Mouse (Mus musculus) forebrain, embryonic 11.5 days (tissue): ENCODE results near the gene Rgs7. TPM values are rescaled to one million over a fixed set of nuclear protein-coding genes. Genes with fewer than 3 reads are reported as not detected.

Experiments used
- ATAC-seq: fragments of 200-750 bp; cut with Nextera tagmentation; replicated peaks from 2 replicates; pipeline ENCODE4 v1.8.0; 2017; ENCODE audit warnings: moderate TSS enrichment; ENCODE audit not compliant: low FRiP score
- DNase-seq: peaks from one replicate; pipeline ENCODE4 v3.0.0-alpha.2; 2017; ENCODE audit warnings: low spot score
- H3K27ac ChIP-seq: fragments of 300-500 bp; sonication (generic); 2 replicates; pipeline ENCODE4 v1.5.1; 2014; ENCODE audit warnings: low read depth, low read length
- H3K27me3 ChIP-seq: fragments of 300-500 bp; sonication (generic); 2 replicates; pipeline ENCODE4 v1.6.1; 2014; ENCODE audit warnings: mild to moderate bottlenecking, low read length, mixed read lengths; ENCODE audit not compliant: control insufficient read depth, insufficient read depth
- H3K36me3 ChIP-seq: fragments of 300-500 bp; sonication (generic); 2 replicates; pipeline ENCODE4 v1.6.1; 2014; ENCODE audit warnings: mild to moderate bottlenecking, low read length, moderate library complexity, mixed read lengths; ENCODE audit not compliant: control insufficient read depth, insufficient read depth
- H3K4me1 ChIP-seq: fragments of 300-500 bp; sonication (generic); replicated peaks from 2 replicates; pipeline ENCODE4 v1.6.1; 2014; ENCODE audit warnings: low read length, mixed read lengths; ENCODE audit not compliant: control insufficient read depth, insufficient read depth
- H3K4me2 ChIP-seq: fragments of 300-500 bp; sonication (generic); 2 replicates; pipeline ENCODE4 v1.6.1; 2014; ENCODE audit warnings: low read depth, mild to moderate bottlenecking, low read length, moderate library complexity, mixed read lengths; ENCODE audit not compliant: severe bottlenecking
- H3K4me3 ChIP-seq: fragments of 300-500 bp; sonication (generic); 2 replicates; pipeline ENCODE4 v1.5.1; 2014; ENCODE audit warnings: low read depth, low read length
- H3K9ac ChIP-seq: fragments of 300-500 bp; sonication (generic); 2 replicates; pipeline ENCODE4 v1.6.1; 2014; ENCODE audit warnings: low read length
- H3K9me3 ChIP-seq: fragments of 300-500 bp; sonication (generic); 2 replicates; pipeline ENCODE4 v1.6.1; 2016; ENCODE audit warnings: low read length, mixed read lengths; ENCODE audit not compliant: control insufficient read depth
- WGBS: fragments of 180-500 bp; shearing (Covaris S2); extraction: QIAGEN DNeasy Blood & Tissue Kit; methylation state at CpG from one replicate; pipeline ENCODE4 v1.1.7; 2014; 5-methylcytosine and 5-hydroxymethylcytosine counted together
- polyA plus RNA-seq: library from polyadenylated mRNA; unstranded; fragments of >200 nt; fragmentation: Nextera tagmentation; extraction: Ambion mirVana; gene quantifications from 2 replicates; pipeline ENCODE4 v1.2.1, GENCODE M21; 2014

Rgs7 gene
- polyA plus RNA-seq, 1 experiment from 2014 or later: 5.7 TPM

GRCm38 (mm10) chr1:175448017-175448416 lies 44.3 kb downstream of the Rgs7 start:
- no peak for ATAC-seq

GRCm38 (mm10) chr1:175442939-175443338 lies 49.4 kb downstream of the Rgs7 start:
- DNase-seq (no peak), ATAC-seq (no peak)
- H3K9me3 ChIP-seq: no peaks in the 10 kb centered on the region
- no peak overlapping the region for H3K4me2 ChIP-seq
- no peaks in the 10 kb centered on the region for H3K4me1 ChIP-seq
- 97% methylated on average over 1 of the region's 1 CpGs for WGBS
- no peak overlapping the region for H3K4me3 ChIP-seq
- H3K36me3 ChIP-seq: no peaks in the 10 kb centered on the region
- no peak overlapping the region for H3K9ac ChIP-seq
- no peaks in the 10 kb centered on the region for H3K27me3 ChIP-seq
- no peak overlapping the region for H3K27ac ChIP-seq

More at GRCm38 (mm10) chr1:175448017-175448416, 44.3 kb downstream of the Rgs7 start:
- no peaks in the 10 kb centered on the region for H3K36me3 ChIP-seq
- H3K27ac ChIP-seq: no peak overlapping the region
- no peaks in the 10 kb centered on the region for H3K27me3 ChIP-seq
- no peaks in the 10 kb centered on the region for H3K4me1 ChIP-seq
- 55% methylated on average over 5 of the region's 5 CpGs for WGBS
- no peaks in the 10 kb centered on the region for H3K9me3 ChIP-seq
- H3K9ac ChIP-seq: no peak overlapping the region
- DNase-seq: no peak
- H3K4me2 ChIP-seq: no peak overlapping the region
- H3K4me3 ChIP-seq: no peak overlapping the region

- DNase-seq: no peak
- no peak overlapping the region for H3K27ac ChIP-seq
- no peak overlapping the region for H3K4me2 ChIP-seq
- no peaks in the 10 kb centered on the region for H3K36me3 ChIP-seq
- no peak overlapping the region for H3K4me3 ChIP-seq
- no peaks in the 10 kb centered on the region for H3K9me3 ChIP-seq
- H3K27me3 ChIP-seq: no peaks in the 10 kb centered on the region
- no peak overlapping the region for H3K9ac ChIP-seq
- 90% methylated on average over 6 of the region's 6 CpGs for WGBS
- no peak for ATAC-seq
- no peaks in the 10 kb centered on the region for H3K4me1 ChIP-seq
These were observed 50.3 kb downstream of the Rgs7 start for GRCm38 (mm10) chr1:175442025-175442424.

GRCm38 (mm10) chr1:175433622-175434204 lies 58.6 kb downstream of the Rgs7 start:
- Histone ChIP-seq H3K9me3 (no peaks in the 10 kb centered on the region), H3K27ac (no peak overlapping the region), H3K4me1 (no peaks in the 10 kb centered on the region), H3K4me3 (no peak overlapping the region), H3K36me3 (no peaks in the 10 kb centered on the region), H3K27me3 (no peaks in the 10 kb centered on the region), H3K9ac (no peak overlapping the region), H3K4me2 (no peak overlapping the region)
- 86% methylated on average over 14 of the region's 14 CpGs for WGBS
- DNase-seq (no peak), ATAC-seq (no peak)

- DNase-seq (no peak), ATAC-seq (no peak)
- Histone ChIP-seq H3K4me1 (no peaks in the 10 kb centered on the region), H3K9ac (no peak overlapping the region), H3K4me2 (no peak overlapping the region), H3K36me3 (no peaks in the 10 kb centered on the region), H3K9me3 (no peaks in the 10 kb centered on the region), H3K27ac (no peak overlapping the region), H3K4me3 (no peak overlapping the region), H3K27me3 (no peaks in the 10 kb centered on the region)
- 87% methylated on average over 6 of the region's 6 CpGs for WGBS
These were observed 59.2 kb downstream of the Rgs7 start for GRCm38 (mm10) chr1:175433128-175433527.

- H3K27me3 ChIP-seq: no peaks in the 10 kb centered on the region
- H3K4me1 ChIP-seq: peaks cover 2% of the 10 kb centered on the region; the same call in 1 of the 2 replicates
- no peak overlapping the region for H3K4me3 ChIP-seq
- DNase-seq: no peak
- no peaks in the 10 kb centered on the region for H3K9me3 ChIP-seq
- WGBS: 65% methylated on average over 4 of the region's 4 CpGs
- no peaks in the 10 kb centered on the region for H3K36me3 ChIP-seq
- ATAC-seq: no peak
- H3K9ac ChIP-seq: no peak overlapping the region
- no peak overlapping the region for H3K4me2 ChIP-seq
- no peak overlapping the region for H3K27ac ChIP-seq
These were observed 60.8 kb downstream of the Rgs7 start for GRCm38 (mm10) chr1:175431356-175432053.

- Histone ChIP-seq H3K4me1 (peaks cover 2% of the 10 kb centered on the region; the same call in 1 of the 2 replicates), H3K27me3 (no peaks in the 10 kb centered on the region), H3K27ac (no peak overlapping the region), H3K9ac (no peak overlapping the region), H3K4me2 (no peak overlapping the region), H3K9me3 (no peaks in the 10 kb centered on the region), H3K4me3 (no peak overlapping the region), H3K36me3 (no peaks in the 10 kb centered on the region)
- ATAC-seq (no peak), DNase-seq (no peak)
- 90% methylated on average over 2 of the region's 2 CpGs for WGBS
These were observed 65.2 kb downstream of the Rgs7 start for GRCm38 (mm10) chr1:175427112-175427511.

- no peak overlapping the region for H3K27ac ChIP-seq
- no peak overlapping the region for H3K4me3 ChIP-seq
- no peak overlapping the region for H3K9ac ChIP-seq
- H3K4me1 ChIP-seq: peaks cover 2% of the 10 kb centered on the region; the same call in 1 of the 2 replicates
- DNase-seq: no peak
- 53% methylated on average over 4 of the region's 4 CpGs for WGBS
- H3K36me3 ChIP-seq: no peaks in the 10 kb centered on the region
- H3K4me2 ChIP-seq: no peak overlapping the region
- ATAC-seq: peak; percentile 43; the same call in 1 of the 2 replicates
- no peaks in the 10 kb centered on the region for H3K27me3 ChIP-seq
- no peaks in the 10 kb centered on the region for H3K9me3 ChIP-seq
These were observed 65.9 kb downstream of the Rgs7 start for GRCm38 (mm10) chr1:175426393-175426792.

- Histone ChIP-seq H3K9me3 (no peaks in the 10 kb centered on the region), H3K36me3 (no peaks in the 10 kb centered on the region), H3K9ac (no peak overlapping the region), H3K4me2 (no peak overlapping the region), H3K4me1 (no peaks in the 10 kb centered on the region), H3K27ac (no peak overlapping the region), H3K4me3 (no peak overlapping the region), H3K27me3 (no peaks in the 10 kb centered on the region)
- 98% methylated on average over 4 of the region's 4 CpGs for WGBS
- no peak for DNase-seq
- no peak for ATAC-seq
These were observed 71.4 kb downstream of the Rgs7 start for GRCm38 (mm10) chr1:175420883-175421282.
